Mouse (Mus musculus): ENCODE measurements around the gene Cdc42ep4. TPM values are rescaled to one million over a fixed set of nuclear protein-coding genes. Genes with fewer than 3 reads are reported as not detected.

Gene Cdc42ep4
- polyA plus RNA-seq (2016; fragmentation: Nextera tagmentation; extraction: Ambion mirVana), result 91.4 and 105 TPM in 2 replicates

- peaks cover 12% of the 10 kb centered on the region; the same call in 1 of the 2 replicates for H3K27me3 ChIP-seq (ENCODE audit: low read depth, poor library complexity, severe bottlenecking)
- H3K4me3 ChIP-seq, result peak within 1 kb of the TSS; percentile 90
- DNase-seq (ENCODE audit: low spot score), result peak; percentile 95
- under 1% methylated on average over 44 of the region's 44 CpGs for WGBS
- peaks cover 23% of the 10 kb centered on the region for H3K36me3 ChIP-seq
- H3K4me1 ChIP-seq, result peaks cover 77% of the 10 kb centered on the region
- peak within 1 kb of the TSS; percentile 92 for H3K27ac ChIP-seq (replicated peaks)
- no peaks in the 10 kb centered on the region for H3K9me3 ChIP-seq (replicated peaks)
Measured at GRCm38 (mm10) chr11:113751484-113752084, at the start of gene Cdc42ep4. Cdc42ep4 (minus strand) TSS chr11:113751881.

DNA sequence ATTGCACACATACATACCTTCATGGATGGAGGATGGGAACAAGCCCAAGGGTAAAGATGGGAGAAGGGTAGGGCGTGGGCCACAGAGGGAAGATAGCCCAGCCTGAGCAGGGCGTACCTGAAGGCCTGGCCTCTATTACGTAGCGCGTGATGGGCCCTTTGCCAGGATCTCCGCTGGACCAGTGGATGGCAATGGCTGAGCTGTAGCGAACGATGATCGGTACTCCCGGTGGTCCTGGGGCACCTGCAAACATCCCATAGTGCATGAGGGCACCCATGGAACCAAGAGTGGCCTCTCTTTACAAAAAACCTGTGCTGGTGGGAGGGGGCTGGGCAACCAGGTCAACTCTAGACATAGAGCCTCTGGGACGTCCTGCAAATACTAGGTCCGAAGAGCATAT is 48.3 kb upstream of the Cdc42ep4 start:
- Histone ChIP-seq H3K36me3 (peaks cover 17% of the 10 kb centered on the region), H3K9me3 (replicated peaks) (no peaks in the 10 kb centered on the region), H3K4me3 (no peak overlapping the region), H3K4me1 (peaks cover 63% of the 10 kb centered on the region), H3K27me3 (ENCODE audit: low read depth, poor library complexity, severe bottlenecking) (peaks cover 27% of the 10 kb centered on the region), H3K27ac (replicated peaks) (0 out of 2 replicates have a peak overlapping the region, but pooled peaks have one; percentile 14)
- WGBS, result 97% methylated on average over 12 of the region's 12 CpGs
- DNase-seq (ENCODE audit: low spot score), result no peak

- H3K36me3 ChIP-seq, result peaks cover 20% of the 10 kb centered on the region
- H3K4me1 ChIP-seq, result peaks cover 56% of the 10 kb centered on the region
- DNase-seq (ENCODE audit: low spot score), result no peak
- H3K4me3 ChIP-seq, result no peak overlapping the region
- WGBS, result 69% methylated on average over 14 of the region's 14 CpGs
- peaks cover 19% of the 10 kb centered on the region for H3K27me3 ChIP-seq (ENCODE audit: low read depth, poor library complexity, severe bottlenecking)
- H3K9me3 ChIP-seq (replicated peaks), result no peaks in the 10 kb centered on the region
- H3K27ac ChIP-seq (replicated peaks), result peak overlapping the region; percentile 50; the same call in 1 of the 2 replicates
Measured at GRCm38 (mm10) chr11:113799041-113799447, 47.4 kb upstream of the Cdc42ep4 start.

GRCm38 (mm10) chr11:113798011-113798410 is 46.3 kb upstream of the Cdc42ep4 start:
- Histone ChIP-seq H3K9me3 (replicated peaks) (no peaks in the 10 kb centered on the region), H3K36me3 (peaks cover 29% of the 10 kb centered on the region), H3K27ac (replicated peaks) (peak overlapping the region; percentile 81), H3K4me3 (no peak overlapping the region), H3K27me3 (ENCODE audit: low read depth, poor library complexity, severe bottlenecking) (peaks cover 20% of the 10 kb centered on the region), H3K4me1 (peaks cover 50% of the 10 kb centered on the region)
- WGBS, result 80% methylated on average over 6 of the region's 6 CpGs
- DNase-seq (ENCODE audit: low spot score), result no peak

GRCm38 (mm10) chr11:113797014-113797983 is 45.6 kb upstream of the Cdc42ep4 start:
- whole genome bisulfite sequencing, result 73% methylated on average over 19 of the region's 19 CpGs
- H3K4me1 ChIP-seq, result peaks cover 50% of the 10 kb centered on the region

DNA sequence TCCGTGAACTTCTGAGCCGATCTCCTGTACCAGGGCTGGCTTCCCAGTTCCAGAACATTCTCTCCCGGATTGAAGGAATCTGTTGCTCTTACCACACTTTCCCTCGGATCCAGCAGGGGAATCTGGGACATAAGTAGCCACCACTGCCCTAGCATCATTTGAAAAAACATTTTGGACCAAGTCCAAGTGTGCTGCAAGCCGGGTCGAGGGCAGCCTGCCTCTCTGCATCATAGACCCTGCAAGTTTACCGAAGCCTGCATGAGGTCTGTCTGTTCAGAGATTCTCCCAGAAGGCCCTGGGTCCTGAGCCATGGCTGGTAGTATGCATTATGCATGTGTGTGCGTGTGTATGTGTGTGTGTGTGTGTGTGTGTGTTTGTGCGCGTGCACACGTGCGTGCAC is 44.2 kb upstream of the Cdc42ep4 start:
- Histone ChIP-seq H3K36me3 (peaks cover 29% of the 10 kb centered on the region), H3K27me3 (ENCODE audit: low read depth, poor library complexity, severe bottlenecking) (peaks cover 5% of the 10 kb centered on the region; the same call in 1 of the 2 replicates), H3K4me1 (peaks cover 57% of the 10 kb centered on the region), H3K9me3 (replicated peaks) (no peaks in the 10 kb centered on the region), H3K4me3 (no peak overlapping the region), H3K27ac (replicated peaks) (no peak overlapping the region; the same call in 1 of the 2 replicates)
- no peak for DNase-seq (ENCODE audit: low spot score)
- WGBS, result 89% methylated on average over 12 of the region's 12 CpGs

More at GRCm38 (mm10) chr11:113797014-113797983, 45.6 kb upstream of the Cdc42ep4 start:
- Histone ChIP-seq H3K36me3 (peaks cover 33% of the 10 kb centered on the region), H3K27ac (replicated peaks) (peak overlapping the region; percentile 81), H3K4me3 (no peak overlapping the region), H3K9me3 (replicated peaks) (no peaks in the 10 kb centered on the region), H3K27me3 (ENCODE audit: low read depth, poor library complexity, severe bottlenecking) (peaks cover 20% of the 10 kb centered on the region)
- DNase-seq (ENCODE audit: low spot score), result no peak

DNA sequence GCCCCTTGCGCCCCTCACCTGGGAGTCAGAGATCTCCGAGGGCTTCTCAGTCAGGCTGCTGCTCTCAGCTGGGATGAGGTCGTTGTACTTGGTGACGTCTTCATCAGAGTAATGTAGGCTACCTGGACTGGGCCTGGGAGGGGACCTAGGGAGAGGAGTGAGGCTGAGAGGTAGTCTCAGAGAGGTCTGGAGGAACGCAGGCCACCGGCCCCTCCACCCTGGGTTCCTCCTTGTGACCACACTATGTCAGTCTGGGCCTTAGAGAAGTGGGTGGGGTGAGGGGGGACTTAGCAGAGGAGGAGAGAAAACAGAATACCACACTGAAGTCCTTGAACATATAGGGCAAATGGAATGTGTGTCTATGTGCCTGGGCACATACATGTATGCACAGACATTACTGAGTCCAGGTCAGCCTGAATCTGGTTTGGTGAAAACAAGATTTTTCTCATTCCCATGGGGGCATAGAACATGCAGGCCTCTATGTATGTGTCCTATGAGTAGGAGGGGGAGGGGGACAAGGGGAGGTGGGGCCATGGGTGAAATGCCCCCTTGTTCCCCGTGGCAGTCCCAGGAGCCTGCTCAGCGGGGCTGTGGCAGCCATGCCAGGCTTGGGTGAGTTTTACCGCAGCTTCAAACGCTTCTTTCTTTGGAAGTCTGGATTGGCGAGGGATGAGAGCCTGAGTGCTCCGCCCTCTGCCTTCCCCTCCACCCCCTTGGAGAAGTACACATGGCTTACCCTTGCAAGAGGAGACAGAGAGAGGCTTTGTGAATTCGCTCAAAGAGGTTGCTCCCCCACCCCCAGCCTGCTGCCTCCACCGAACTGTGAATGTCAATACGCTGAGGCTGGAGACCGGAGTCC is 39.9 kb upstream of the Cdc42ep4 start:
- peak; percentile 48 for DNase-seq (ENCODE audit: low spot score)
- Histone ChIP-seq H3K9me3 (replicated peaks) (no peaks in the 10 kb centered on the region), H3K4me1 (peaks cover 58% of the 10 kb centered on the region), H3K36me3 (peaks cover 25% of the 10 kb centered on the region), H3K27me3 (ENCODE audit: low read depth, poor library complexity, severe bottlenecking) (peaks cover 5% of the 10 kb centered on the region; the same call in 1 of the 2 replicates), H3K27ac (replicated peaks) (peak overlapping the region; percentile 86), H3K4me3 (peak overlapping the region; percentile 30)
- 36% methylated on average over 16 of the region's 16 CpGs for WGBS

DNA sequence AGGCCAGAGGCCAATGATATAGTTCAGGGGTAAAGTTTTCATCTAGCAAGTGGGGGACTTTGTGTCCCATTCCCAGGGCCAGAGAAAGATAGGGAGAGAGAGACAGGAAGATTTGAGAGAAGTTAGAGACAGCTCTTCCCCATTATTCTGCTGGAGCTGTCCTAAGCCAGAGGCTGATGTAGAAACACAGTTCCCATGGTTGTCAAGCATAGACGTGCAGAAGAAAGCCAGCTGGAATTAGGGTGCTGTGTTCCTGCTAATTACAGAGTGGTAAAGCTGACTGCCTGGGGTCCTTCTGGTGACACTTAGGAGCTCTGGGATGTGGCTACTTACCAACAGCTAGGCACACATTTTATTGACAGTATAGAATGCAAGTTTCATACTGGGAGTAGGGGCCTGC is 37.4 kb upstream of the Cdc42ep4 start:
- H3K9me3 ChIP-seq (replicated peaks), result no peaks in the 10 kb centered on the region
- H3K36me3 ChIP-seq, result peaks cover 22% of the 10 kb centered on the region
- H3K27me3 ChIP-seq (ENCODE audit: low read depth, poor library complexity, severe bottlenecking), result peaks cover 5% of the 10 kb centered on the region; the same call in 1 of the 2 replicates
- WGBS, result 62% methylated on average over 1 of the region's 1 CpGs
- H3K4me1 ChIP-seq, result peaks cover 77% of the 10 kb centered on the region
- H3K27ac ChIP-seq (replicated peaks), result peak overlapping the region; percentile 71
- DNase-seq (ENCODE audit: low spot score), result no peak
- H3K4me3 ChIP-seq, result no peak overlapping the region

- Histone ChIP-seq H3K36me3 (peaks cover 15% of the 10 kb centered on the region), H3K4me1 (peaks cover 80% of the 10 kb centered on the region), H3K4me3 (no peak overlapping the region), H3K27ac (replicated peaks) (peak overlapping the region; percentile 71), H3K9me3 (replicated peaks) (no peaks in the 10 kb centered on the region), H3K27me3 (ENCODE audit: low read depth, poor library complexity, severe bottlenecking) (peaks cover 5% of the 10 kb centered on the region; the same call in 1 of the 2 replicates)
- WGBS, result 80% methylated on average over 2 of the region's 2 CpGs
- no peak for DNase-seq (ENCODE audit: low spot score)
Measured at GRCm38 (mm10) chr11:113788183-113788789, 36.6 kb upstream of the Cdc42ep4 start.

- DNase-seq (ENCODE audit: low spot score), result no peak
- Histone ChIP-seq H3K27me3 (ENCODE audit: low read depth, poor library complexity, severe bottlenecking) (peaks cover under 1% of the 10 kb centered on the region; the same call in 1 of the 2 replicates), H3K36me3 (0 out of 2 replicates have a peak, but pooled peaks cover 8% of the 10 kb centered on the region), H3K27ac (replicated peaks) (peak overlapping the region; percentile 97), H3K4me3 (no peak overlapping the region), H3K4me1 (peaks cover 75% of the 10 kb centered on the region), H3K9me3 (replicated peaks) (no peaks in the 10 kb centered on the region)
- WGBS, result 84% methylated on average over 13 of the region's 13 CpGs
Measured at GRCm38 (mm10) chr11:113787432-113788182, 35.9 kb upstream of the Cdc42ep4 start.

DNA sequence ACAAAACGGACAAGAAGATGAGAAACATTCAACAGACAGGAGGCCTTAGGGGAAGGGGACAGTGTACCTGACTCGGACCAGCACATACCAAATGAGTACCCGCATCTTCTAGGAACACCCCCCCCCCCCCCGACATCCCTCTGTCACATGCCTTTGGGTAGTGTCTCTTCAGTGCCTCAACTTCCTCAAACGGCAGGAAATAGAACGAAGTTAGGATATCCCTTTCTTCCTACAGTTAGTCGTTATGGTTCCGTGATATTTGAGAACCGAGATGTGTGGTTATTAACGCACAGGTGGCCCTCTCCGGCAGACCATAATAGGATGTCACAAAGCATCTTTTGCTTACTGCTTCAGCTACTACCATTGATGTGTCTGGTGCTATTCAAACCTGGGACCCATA is 35.3 kb upstream of the Cdc42ep4 start:
- DNase-seq (ENCODE audit: low spot score), result no peak
- Histone ChIP-seq H3K27ac (replicated peaks) (peak overlapping the region; percentile 97), H3K36me3 (0 out of 2 replicates have a peak, but pooled peaks cover 8% of the 10 kb centered on the region), H3K27me3 (ENCODE audit: low read depth, poor library complexity, severe bottlenecking) (no peaks in the 10 kb centered on the region), H3K4me1 (peaks cover 75% of the 10 kb centered on the region), H3K9me3 (replicated peaks) (no peaks in the 10 kb centered on the region), H3K4me3 (peak overlapping the region; percentile 49; the same call in 1 of the 2 replicates)
- 87% methylated on average over 11 of the region's 11 CpGs for WGBS
